10 mouse cellular contexts compared by ENCODE assay signal in genomic region chrX:73573942-73574604, GRCm38 (mm10).
DNase-seq lines count a peak whose midpoint lies in the region; TF ChIP-seq lines count a peak whose summit lies in the region.
"Had no signal": no experiment of that assay in that cellular context is flagged by ENCODE, and none has a peak within 500 bp of the region (broad histone marks: within the 10 kb centered on the region; RNA-seq: fewer than 3 reads in every experiment).

No protein-coding gene starts in this region.

- no peaks in the 10 kb centered on the region for H3K9me3 ChIP-seq in heart, embryonic 10.5 days
- no peaks in the 10 kb centered on the region for H3K9me3 ChIP-seq in midbrain, embryonic 10.5 days (replicated peaks)
- H3K9me3 ChIP-seq: hindbrain, embryonic 10.5 days had no signal

- TF ChIP-seq POLR2A in heart, adult 2 months (IDR thresholded peaks at IDR 0.05; ENCODE audit: insufficient read depth, low read depth, low read length) = no peak

- no peak for DNase-seq in heart, adult 2 months
- no peak for DNase-seq in heart, embryonic 10.5 days (ENCODE audit: low spot score)
- peak; percentile 57 for DNase-seq in 416B (ENCODE audit: low read depth)
- peak; percentile 38 for DNase-seq in ZHBTc4 (ENCODE audit: low read depth, low spot score)
- DNase-seq in lung, postnatal 14 days = peak; percentile 26
- no peak for DNase-seq in right cerebral cortex, adult 18-20 months
- DNase-seq in midbrain, embryonic 10.5 days (ENCODE audit: low spot score) = no peak
- no peak for DNase-seq in left cerebral cortex, postnatal 4 days
- DNase-seq: cerebellum, adult 9-10 months had no signal

- no peak overlapping the region for H3K4me3 ChIP-seq in heart, adult 2 months
- H3K4me3 ChIP-seq in heart, embryonic 10.5 days = no peak overlapping the region
- H3K4me3 ChIP-seq in midbrain, embryonic 10.5 days = no peak overlapping the region
- H3K4me3 ChIP-seq: hindbrain, embryonic 10.5 days had no signal

- WGBS in heart, adult 2 months = 83% methylated on average over 5 of the region's 5 CpGs
- WGBS in heart, embryonic 10.5 days = 80% methylated on average over 5 of the region's 5 CpGs
- WGBS in midbrain, embryonic 10.5 days = 95% methylated on average over 5 of the region's 5 CpGs

- intact Hi-C loops in heart, adult 2 months (cut with DNase I) = loop anchor here (10.0 kb wide), 1 partner anchor 731 kb away; the partner anchor contains the start of gene Gdi1
- intact Hi-C loops in left cerebral cortex, postnatal 4 days (cut with DNase I) = loop anchor here (5.0 kb wide), 1 partner anchor 83 kb away; no protein-coding TSS in a partner anchor

- no peaks in the 10 kb centered on the region for H3K79me2 ChIP-seq in heart, adult 2 months (replicated peaks; ENCODE audit: control insufficient read depth, insufficient read depth, low read length)

- TF ChIP-seq EP300 in heart, adult 2 months (IDR thresholded peaks at IDR 0.05; ENCODE audit: insufficient read depth, low read depth, low read length) = no peak

- H3K4me1 ChIP-seq in heart, adult 2 months (ENCODE audit: control insufficient read depth, insufficient read depth, low read length) = no peaks in the 10 kb centered on the region
- peaks cover 6% of the 10 kb centered on the region; the same call in 1 of the 2 replicates for H3K4me1 ChIP-seq in heart, embryonic 10.5 days
- H3K4me1 ChIP-seq in midbrain, embryonic 10.5 days = no peaks in the 10 kb centered on the region
- H3K4me1 ChIP-seq: hindbrain, embryonic 10.5 days had no signal

- H3K27me3 ChIP-seq in heart, adult 2 months (ENCODE audit: control insufficient read depth, insufficient read depth, low read length) = no peaks in the 10 kb centered on the region
- peaks cover 44% of the 10 kb centered on the region for H3K27me3 ChIP-seq in heart, embryonic 10.5 days (ENCODE audit: insufficient read depth, poor library complexity, severe bottlenecking)
- peaks cover 65% of the 10 kb centered on the region for H3K27me3 ChIP-seq in midbrain, embryonic 10.5 days (ENCODE audit: low read depth, poor library complexity, severe bottlenecking)

- no peaks in the 10 kb centered on the region for H3K36me3 ChIP-seq in heart, adult 2 months (ENCODE audit: control insufficient read depth, insufficient read depth, low read length)
- H3K36me3 ChIP-seq in heart, embryonic 10.5 days = no peaks in the 10 kb centered on the region
- H3K36me3 ChIP-seq in midbrain, embryonic 10.5 days = no peaks in the 10 kb centered on the region
- H3K36me3 ChIP-seq: hindbrain, embryonic 10.5 days had no signal

- H3K9ac ChIP-seq in heart, adult 2 months (ENCODE audit: low read depth, low read length) = no peak overlapping the region

- peak; percentile 44 for TF ChIP-seq CTCF in heart, adult 2 months (IDR thresholded peaks at IDR 0.05)

- H3K27ac ChIP-seq in heart, adult 2 months = no peak overlapping the region
- no peak overlapping the region for H3K27ac ChIP-seq in heart, embryonic 10.5 days
- no peak overlapping the region for H3K27ac ChIP-seq in midbrain, embryonic 10.5 days (replicated peaks)
- H3K27ac ChIP-seq: hindbrain, embryonic 10.5 days had no signal

Comparison
In these comparisons a context has a peak if more than half of its experiments do, and no peak if none do; other contexts are left out.
1. DNase-seq: peak in 416B (single experiment), ZHBTc4 (single experiment) and lung, postnatal 14 days (single experiment); none in heart, adult 2 months (0 of 2), heart, embryonic 10.5 days (single experiment), right cerebral cortex, adult 18-20 months (single experiment), midbrain, embryonic 10.5 days (single experiment) and left cerebral cortex, postnatal 4 days (single experiment).